Mouse (Mus musculus): ENCODE results near the gene Lyar. TPM values are rescaled to one million over a fixed set of nuclear protein-coding genes. Genes with fewer than 3 reads are reported as not detected.
A peak's percentile ranks its signal among the peaks of the same experiment; 100 is the strongest.

Lyar gene
- polyA plus RNA-seq, 1 experiment from 2014 or later = 42.1 TPM

DNA sequence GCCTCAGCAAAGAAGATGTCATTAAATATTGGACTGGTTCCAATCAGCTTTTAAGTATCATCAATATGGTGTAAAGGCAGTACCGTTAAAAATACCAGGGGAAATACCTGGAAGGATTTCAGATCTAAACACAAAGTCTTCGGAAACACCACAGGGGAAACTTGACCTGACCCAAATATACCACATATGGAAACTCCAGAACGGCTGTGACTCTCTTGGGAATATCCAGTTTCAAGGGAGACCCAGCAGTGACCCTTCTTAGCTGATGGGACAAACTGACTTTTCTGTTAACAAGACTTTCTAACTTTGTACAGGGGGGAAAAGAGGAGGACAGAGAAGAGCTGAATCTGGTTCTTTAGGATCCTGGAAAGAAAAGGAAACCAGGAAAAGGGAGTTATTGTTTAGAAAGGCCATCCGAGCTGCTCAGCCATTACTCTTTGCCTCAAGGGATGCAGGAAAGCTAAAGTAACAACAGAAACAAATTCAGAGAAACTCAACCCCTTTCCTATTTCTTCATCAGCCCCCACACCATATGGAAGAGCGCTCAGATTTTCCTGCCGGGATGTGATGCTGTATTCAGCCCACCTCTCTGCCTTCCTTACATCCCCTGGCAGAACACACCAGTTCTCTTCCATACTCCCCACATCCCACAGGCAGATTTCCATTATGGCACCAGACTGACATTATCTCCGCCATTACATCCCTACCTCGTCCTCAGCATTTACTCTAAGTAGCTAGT lies 37.9 kb downstream of the Lyar start:
- H3K4me2 ChIP-seq (replicated peaks; ENCODE audit: low read depth) = no peak overlapping the region
- H3K4me1 ChIP-seq (replicated peaks; ENCODE audit: control insufficient read depth, insufficient read depth, low read length) = peaks cover 3% of the 10 kb centered on the region; the same call in 1 of the 2 replicates
- H3K27me3 ChIP-seq (replicated peaks; ENCODE audit: control insufficient read depth, insufficient read depth, low read length) = no peaks in the 10 kb centered on the region
- 79% methylated on average over 8 of the region's 8 CpGs for WGBS
- TF ChIP-seq CTCF (IDR thresholded peaks at IDR 0.05; ENCODE audit: low read depth) = no peak
- H3K4me3 ChIP-seq (ENCODE audit: low read depth, low read length) = no peak overlapping the region
- no peak overlapping the region for H3K27ac ChIP-seq (ENCODE audit: low read depth, low read length)
- no peak for ATAC-seq
- no peak overlapping the region for H3K9ac ChIP-seq (ENCODE audit: low read depth, low read length)
- H3K36me3 ChIP-seq (ENCODE audit: control insufficient read depth, insufficient read depth) = peaks cover 10% of the 10 kb centered on the region
- no peaks in the 10 kb centered on the region for H3K9me3 ChIP-seq (ENCODE audit: control insufficient read depth)

DNA sequence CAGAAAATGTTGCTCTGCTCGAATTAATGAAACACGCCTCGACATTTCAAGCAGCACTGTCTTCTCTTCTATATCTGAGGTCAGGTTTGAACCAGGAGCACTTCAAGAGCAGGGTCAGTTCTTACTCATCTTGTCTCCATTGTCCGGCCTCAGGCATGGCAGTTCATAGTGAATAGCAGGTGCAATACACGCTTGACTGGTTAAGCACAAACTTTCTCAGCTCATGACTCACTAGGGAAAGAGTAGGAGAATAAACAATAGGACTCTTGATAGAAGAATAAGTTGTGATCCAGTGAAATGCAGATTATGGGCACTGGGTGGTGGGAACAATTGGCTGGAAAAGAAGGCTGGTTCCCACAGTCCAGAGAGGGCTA lies 38.5 kb downstream of the Lyar start:
- H3K27me3 ChIP-seq (replicated peaks; ENCODE audit: control insufficient read depth, insufficient read depth, low read length) = no peaks in the 10 kb centered on the region
- peaks cover 3% of the 10 kb centered on the region; the same call in 1 of the 2 replicates for H3K4me1 ChIP-seq (replicated peaks; ENCODE audit: control insufficient read depth, insufficient read depth, low read length)
- 94% methylated on average over 5 of the region's 5 CpGs for WGBS
- no peak overlapping the region for H3K4me3 ChIP-seq (ENCODE audit: low read depth, low read length)
- H3K36me3 ChIP-seq (ENCODE audit: control insufficient read depth, insufficient read depth) = peaks cover 15% of the 10 kb centered on the region
- H3K4me2 ChIP-seq (replicated peaks; ENCODE audit: low read depth) = no peak overlapping the region
- no peak overlapping the region for H3K9ac ChIP-seq (ENCODE audit: low read depth, low read length)
- ATAC-seq = no peak
- H3K27ac ChIP-seq (ENCODE audit: low read depth, low read length) = no peak overlapping the region
- TF ChIP-seq CTCF (IDR thresholded peaks at IDR 0.05; ENCODE audit: low read depth) = no peak
- H3K9me3 ChIP-seq (ENCODE audit: control insufficient read depth) = no peaks in the 10 kb centered on the region

DNA sequence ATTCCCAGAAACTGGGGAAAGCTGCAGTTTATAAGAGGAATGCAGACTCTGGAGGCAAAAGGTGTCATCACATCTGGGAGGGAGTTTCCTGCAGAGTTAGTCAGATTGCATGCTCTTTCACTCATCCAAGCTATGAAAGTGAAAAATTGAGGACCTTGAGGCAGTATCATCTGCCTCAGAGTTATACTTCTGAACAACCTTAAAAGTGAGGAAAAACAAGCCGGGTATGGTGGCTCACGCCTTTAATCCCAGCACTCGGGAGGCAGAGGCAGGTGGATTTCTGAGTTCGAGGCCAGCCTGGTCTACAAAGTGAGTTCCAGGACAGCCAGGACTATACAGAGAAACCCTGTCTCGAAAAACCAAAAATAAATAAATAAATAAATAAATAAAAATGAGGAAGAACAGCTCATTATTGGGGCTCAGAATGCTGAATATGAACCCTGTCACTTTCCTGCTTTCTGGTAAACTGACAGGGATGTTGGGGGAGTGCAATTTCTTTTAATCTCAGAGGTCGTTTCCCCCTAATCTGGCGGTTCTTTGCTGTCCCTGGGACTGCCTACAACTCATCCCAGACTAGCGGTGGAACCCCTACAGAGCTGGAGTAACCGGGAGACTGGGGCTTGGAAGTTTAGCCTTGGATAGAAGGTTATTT lies 39.3 kb downstream of the Lyar start:
- Histone ChIP-seq H3K9me3 (ENCODE audit: control insufficient read depth) (no peaks in the 10 kb centered on the region), H3K4me3 (ENCODE audit: low read depth, low read length) (peak overlapping the region; percentile 83), H3K36me3 (ENCODE audit: control insufficient read depth, insufficient read depth) (peaks cover 24% of the 10 kb centered on the region), H3K27me3 (replicated peaks; ENCODE audit: control insufficient read depth, insufficient read depth, low read length) (no peaks in the 10 kb centered on the region), H3K4me1 (replicated peaks; ENCODE audit: control insufficient read depth, insufficient read depth, low read length) (peaks cover 3% of the 10 kb centered on the region; the same call in 1 of the 2 replicates), H3K4me2 (replicated peaks; ENCODE audit: low read depth) (peak overlapping the region; percentile 70), H3K27ac (ENCODE audit: low read depth, low read length) (peak overlapping the region; percentile 92), H3K9ac (ENCODE audit: low read depth, low read length) (peak overlapping the region; percentile 65)
- no peak for TF ChIP-seq CTCF (IDR thresholded peaks at IDR 0.05; ENCODE audit: low read depth)
- WGBS = 47% methylated on average over 9 of the region's 9 CpGs
- no peak for ATAC-seq

DNA sequence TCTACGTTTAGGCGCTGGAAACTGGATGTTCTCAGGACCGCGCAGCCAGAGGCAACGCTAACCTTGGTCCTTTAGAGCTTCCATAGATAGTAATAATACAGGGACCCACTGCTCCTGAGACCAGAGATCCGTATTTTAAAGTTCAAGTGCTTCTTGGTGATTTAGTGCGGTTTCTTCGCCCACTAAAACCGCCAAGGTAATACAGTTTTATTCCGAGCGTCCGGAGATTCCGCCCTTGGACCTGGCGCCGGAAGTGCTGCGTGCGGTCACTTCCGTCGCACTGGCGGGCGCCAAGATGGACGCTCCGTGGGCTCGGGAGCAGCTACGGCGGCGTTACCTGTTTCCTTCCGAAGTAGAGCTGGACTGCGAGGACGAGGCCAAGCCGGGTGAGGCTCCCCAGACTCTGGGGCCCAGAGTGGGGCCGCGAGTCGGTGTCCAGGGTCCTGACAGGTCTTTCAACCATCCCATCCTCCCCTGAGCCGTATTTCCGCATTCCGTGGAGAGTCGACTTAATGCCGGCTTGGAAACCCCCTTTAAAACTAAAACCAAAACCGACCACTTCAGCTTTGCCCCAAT lies 39.9 kb downstream of the Lyar start, which contains the start of gene Tmem128:
Gene Tmem128, plus strand, starts transcription at position 79 of the 576 bp plus-strand sequence.
- TF ChIP-seq CTCF (IDR thresholded peaks at IDR 0.05; ENCODE audit: low read depth) = no peak
- peaks cover 30% of the 10 kb centered on the region for H3K36me3 ChIP-seq (ENCODE audit: control insufficient read depth, insufficient read depth)
- peaks cover 3% of the 10 kb centered on the region; the same call in 1 of the 2 replicates for H3K4me1 ChIP-seq (replicated peaks; ENCODE audit: control insufficient read depth, insufficient read depth, low read length)
- peak within 1 kb of the TSS; percentile 65 for H3K9ac ChIP-seq (ENCODE audit: low read depth, low read length)
- WGBS = under 1% methylated on average over 40 of the region's 40 CpGs
- H3K27me3 ChIP-seq (replicated peaks; ENCODE audit: control insufficient read depth, insufficient read depth, low read length) = no peaks in the 10 kb centered on the region
- H3K4me2 ChIP-seq (replicated peaks; ENCODE audit: low read depth) = peak within 1 kb of the TSS; percentile 70
- H3K27ac ChIP-seq (ENCODE audit: low read depth, low read length) = peak within 1 kb of the TSS; percentile 92
- ATAC-seq = peak; percentile 71
- peak within 1 kb of the TSS; percentile 83 for H3K4me3 ChIP-seq (ENCODE audit: low read depth, low read length)
- no peaks in the 10 kb centered on the region for H3K9me3 ChIP-seq (ENCODE audit: control insufficient read depth)

DNA sequence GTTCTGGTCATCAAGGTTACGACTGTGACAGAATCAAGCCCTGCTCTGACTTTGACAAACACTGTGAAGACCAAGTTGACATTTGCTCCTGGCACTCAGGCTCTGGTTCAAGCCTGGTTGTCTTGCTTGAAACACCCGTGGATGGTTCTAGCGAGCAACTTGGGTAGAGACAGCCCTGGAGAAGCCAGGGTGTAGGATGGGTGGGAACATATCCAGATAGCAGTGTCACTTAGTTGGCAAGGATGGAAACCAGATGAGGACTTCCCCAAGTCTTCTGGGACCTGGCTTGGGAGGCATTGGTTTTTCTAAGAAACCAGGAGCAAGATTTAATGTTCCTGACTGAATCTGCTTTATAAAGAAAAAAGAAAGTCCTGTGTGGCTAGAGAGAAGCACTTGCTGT lies 50.7 kb downstream of the Lyar start:
- Histone ChIP-seq H3K4me3 (ENCODE audit: low read depth, low read length) (no peak overlapping the region), H3K27me3 (replicated peaks; ENCODE audit: control insufficient read depth, insufficient read depth, low read length) (peaks cover 8% of the 10 kb centered on the region; the same call in 1 of the 2 replicates), H3K4me1 (replicated peaks; ENCODE audit: control insufficient read depth, insufficient read depth, low read length) (no peaks in the 10 kb centered on the region), H3K4me2 (replicated peaks; ENCODE audit: low read depth) (no peak overlapping the region), H3K27ac (ENCODE audit: low read depth, low read length) (no peak overlapping the region), H3K9ac (ENCODE audit: low read depth, low read length) (no peak overlapping the region), H3K36me3 (ENCODE audit: control insufficient read depth, insufficient read depth) (peaks cover 40% of the 10 kb centered on the region), H3K9me3 (ENCODE audit: control insufficient read depth) (no peaks in the 10 kb centered on the region)
- no peak for TF ChIP-seq CTCF (IDR thresholded peaks at IDR 0.05; ENCODE audit: low read depth)
- WGBS = 90% methylated on average over 3 of the region's 3 CpGs
- ATAC-seq = no peak

DNA sequence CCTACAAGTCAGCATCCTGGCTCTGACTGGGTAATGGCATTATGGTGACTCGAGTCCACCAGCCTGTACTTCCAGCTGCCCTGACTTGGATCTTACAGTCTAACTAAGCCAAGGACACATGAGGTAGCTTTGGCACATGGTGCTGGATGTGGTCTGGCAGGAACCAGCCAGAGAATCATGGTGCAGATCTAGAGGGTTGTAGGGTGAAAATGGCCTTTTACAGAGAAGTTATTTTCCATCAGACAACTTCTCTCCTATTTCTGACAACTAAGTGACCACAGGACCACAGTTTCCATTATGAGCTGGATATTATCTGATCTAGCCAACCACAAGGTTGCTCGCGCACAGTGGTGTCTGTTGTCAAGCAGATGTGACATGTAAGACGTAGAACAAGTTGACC lies 53.6 kb downstream of the Lyar start:
- peaks cover 32% of the 10 kb centered on the region for H3K27me3 ChIP-seq (replicated peaks; ENCODE audit: control insufficient read depth, insufficient read depth, low read length)
- no peak overlapping the region for H3K27ac ChIP-seq (ENCODE audit: low read depth, low read length)
- no peak for ATAC-seq
- H3K4me3 ChIP-seq (ENCODE audit: low read depth, low read length) = no peak overlapping the region
- no peaks in the 10 kb centered on the region for H3K9me3 ChIP-seq (ENCODE audit: control insufficient read depth)
- peaks cover 15% of the 10 kb centered on the region; the same call in 1 of the 2 replicates for H3K36me3 ChIP-seq (ENCODE audit: control insufficient read depth, insufficient read depth)
- H3K4me2 ChIP-seq (replicated peaks; ENCODE audit: low read depth) = no peak overlapping the region
- 95% methylated on average over 4 of the region's 4 CpGs for WGBS
- TF ChIP-seq CTCF (IDR thresholded peaks at IDR 0.05; ENCODE audit: low read depth) = no peak
- no peaks in the 10 kb centered on the region for H3K4me1 ChIP-seq (replicated peaks; ENCODE audit: control insufficient read depth, insufficient read depth, low read length)
- no peak overlapping the region for H3K9ac ChIP-seq (ENCODE audit: low read depth, low read length)

All from intestine, postnatal 0 days (tissue).